Mouse (Mus musculus) neural tube, embryonic 12.5 days (tissue): ENCODE measurements at regions not wholly inside any gene's neighbourhood (a gene's known extent, or its start where the extent isn't known, plus 50 kb on each side); places are given as distances from the start of the nearest gene placed in this dataset. TPM values are rescaled to one million over a fixed set of nuclear protein-coding genes. Genes with fewer than 3 reads are reported as not detected.

Source experiments
- microRNA-seq: library from miRNA; unstranded; fragments of <30 nt; microRNA quantifications from one replicate; pipeline ENCODE4, GENCODE M21; 2017

Small RNA genes lying in the stretch of these regions (microRNA-seq; reads per million reads assigned to microRNA genes)
- not detected for gene Gm24271
